Comparison of ENCODE assay signal across 35 mouse cellular contexts in genomic region chr3:146227427-146227826, GRCm38 (mm10). TPM values are rescaled to one million over a fixed set of nuclear protein-coding genes. Genes with fewer than 3 reads are reported as not detected.
DNase-seq lines count a peak whose midpoint lies in the region; ATAC-seq and TF ChIP-seq lines count a peak whose summit lies in the region.
"Had no signal": no experiment of that assay in that cellular context is flagged by ENCODE, and none has a peak within 500 bp of the region (broad histone marks: within the 10 kb centered on the region; RNA-seq: fewer than 3 reads in every experiment).

No protein-coding gene starts in this region.

- no peak overlapping the region for H3K9ac ChIP-seq in heart, postnatal 0 days (replicated peaks; ENCODE audit: low read depth, low read length)
- no peak overlapping the region for H3K9ac ChIP-seq in intestine, postnatal 0 days (ENCODE audit: low read depth, low read length)
- H3K9ac ChIP-seq: hindbrain, embryonic 13.5 days; kidney, embryonic 15.5 days; liver, embryonic 13.5 days; lung, embryonic 14.5 days had no signal

- peak; percentile 36; the same call in 1 of the 2 replicates for ATAC-seq in heart, postnatal 0 days (ENCODE audit: insufficient read depth, low read depth)
- no peak for ATAC-seq in intestine, postnatal 0 days
- ATAC-seq: forebrain, embryonic 16.5 days had no signal

- no peak for TF ChIP-seq CTCF in heart, postnatal 0 days (IDR thresholded peaks at IDR 0.05; ENCODE audit: low read depth)
- TF ChIP-seq CTCF in intestine, postnatal 0 days (IDR thresholded peaks at IDR 0.05; ENCODE audit: low read depth), result peak; percentile 52

- intact Hi-C loops in heart, postnatal 10 days (cut with DNase I), result no loop called here

- no peak overlapping the region for H3K4me2 ChIP-seq in heart, postnatal 0 days (ENCODE audit: low read depth, low read length)
- H3K4me2 ChIP-seq in intestine, postnatal 0 days (replicated peaks; ENCODE audit: low read depth), result no peak overlapping the region
- H3K4me2 ChIP-seq: hindbrain, embryonic 13.5 days; kidney, embryonic 15.5 days; liver, embryonic 13.5 days; lung, embryonic 14.5 days had no signal

- 56% methylated on average over 3 of the region's 3 CpGs for WGBS in heart, postnatal 0 days
- 60% methylated on average over 3 of the region's 3 CpGs for WGBS in intestine, postnatal 0 days

- H3K36me3 ChIP-seq in heart, postnatal 0 days (replicated peaks; ENCODE audit: control insufficient read depth, insufficient read depth, low read length), result no peaks in the 10 kb centered on the region
- H3K36me3 ChIP-seq in intestine, postnatal 0 days (ENCODE audit: control insufficient read depth, insufficient read depth), result no peaks in the 10 kb centered on the region
- H3K36me3 ChIP-seq: G1E; hindbrain, embryonic 13.5 days; kidney, embryonic 15.5 days; liver, embryonic 13.5 days had no signal

- H3K4me1 ChIP-seq in heart, postnatal 0 days (ENCODE audit: control insufficient read depth, insufficient read depth), result peaks cover 19% of the 10 kb centered on the region
- H3K4me1 ChIP-seq in intestine, postnatal 0 days (replicated peaks; ENCODE audit: control insufficient read depth, insufficient read depth, low read length), result 0 out of 2 replicates have a peak, but pooled peaks cover 8% of the 10 kb centered on the region
- H3K4me1 ChIP-seq: hindbrain, embryonic 13.5 days; liver, embryonic 13.5 days; megakaryocyte, embryonic 14.5 days had no signal

- no peak for TF ChIP-seq EP300 in heart, postnatal 0 days (IDR thresholded peaks at IDR 0.05; ENCODE audit: low read depth)

- no peaks in the 10 kb centered on the region for H3K27me3 ChIP-seq in heart, postnatal 0 days (ENCODE audit: control insufficient read depth, insufficient read depth, low read length)
- H3K27me3 ChIP-seq in intestine, postnatal 0 days (replicated peaks; ENCODE audit: control insufficient read depth, insufficient read depth, low read length), result 0 out of 2 replicates have a peak, but pooled peaks cover 1% of the 10 kb centered on the region

- DNase-seq in heart, postnatal 0 days (ENCODE audit: low spot score), result no peak
- no peak for DNase-seq in heart, postnatal 10 days
- DNase-seq in 3T3-L1 (ENCODE audit: low read depth, low spot score) (peak; percentile 24), ES-CJ7 (ENCODE audit: low read depth, low spot score) (peak; percentile 40)
- DNase-seq in urinary bladder, postnatal 36 days (ENCODE audit: low spot score in 2 of 2), result no peak
- no peak for DNase-seq in thymus, postnatal 4 days
- DNase-seq: adrenal gland, postnatal 25 days; B cell, adult 2 months; cerebellum, adult 11-12 months; cerebellum, adult 9-11 months; gastrocnemius, adult 2 months; gastrocnemius, postnatal 36 days; heart, adult 2 months; heart, postnatal 4 days; kidney, adult 18-20 months; kidney, postnatal 4 days; layer of hippocampus, postnatal 36 days; left cerebral cortex, postnatal 4 days; liver, embryonic 13.5 days; lung, embryonic 14.5 days; lung, postnatal 4 days; midbrain, embryonic 14.5 days; retina, postnatal 1 day; spleen, adult 18-20 months; thymus, adult 18-20 months; thymus, postnatal 25 days had no signal

- no peaks in the 10 kb centered on the region for H3K9me3 ChIP-seq in heart, postnatal 0 days (replicated peaks; ENCODE audit: control insufficient read depth, low read length)
- no peaks in the 10 kb centered on the region for H3K9me3 ChIP-seq in intestine, postnatal 0 days (ENCODE audit: control insufficient read depth)
- H3K9me3 ChIP-seq: G1E; hindbrain, embryonic 13.5 days; kidney, embryonic 15.5 days; liver, embryonic 13.5 days; megakaryocyte, embryonic 14.5 days had no signal

- H3K27ac ChIP-seq in heart, postnatal 0 days (ENCODE audit: low read depth), result no peak overlapping the region
- no peak overlapping the region for H3K27ac ChIP-seq in intestine, postnatal 0 days (ENCODE audit: low read depth, low read length)
- H3K27ac ChIP-seq: gastrocnemius, adult 2 months; heart, adult 2 months; hindbrain, embryonic 13.5 days; kidney, embryonic 15.5 days; liver, embryonic 13.5 days had no signal

- H3K4me3 ChIP-seq in heart, postnatal 0 days (ENCODE audit: low read depth, low read length), result no peak overlapping the region
- no peak overlapping the region for H3K4me3 ChIP-seq in intestine, postnatal 0 days (ENCODE audit: low read depth, low read length)
- H3K4me3 ChIP-seq: erythroblast, embryonic 14.5 days; gastrocnemius, adult 2 months; heart, adult 2 months; hindbrain, embryonic 13.5 days; kidney, embryonic 15.5 days; liver, embryonic 13.5 days; megakaryocyte, embryonic 14.5 days had no signal

RNA-seq across cellular contexts. Expression of gene Lpar3, which starts 6.7 kb away (rescaled TPM):
- 38.9 and 54.8 TPM in 2 replicates for total RNA-seq in heart, postnatal 0 days (2014; rRNA removed; ENCODE audit: low replicate concordance)
- 34.3 and 34.4 TPM in 2 replicates for polyA plus RNA-seq in heart, postnatal 0 days (2015; fragmentation: Nextera tagmentation; extraction: Ambion mirVana)
- 1 to 10 TPM; 3.0 TPM for total RNA-seq in heart, postnatal 10 days (2021)
- polyA plus RNA-seq in intestine, postnatal 0 days (2015; fragmentation: Nextera tagmentation; extraction: Ambion mirVana), result 10.7 TPM in 2 replicates
- total RNA-seq: adrenal gland, adult 18-20 months; monocyte, adult 5-6 weeks had no signal
- polyA plus RNA-seq: G1E had no signal

Comparison
In these comparisons a context has a peak if more than half of its experiments do, and no peak if none do; other contexts are left out.
1. DNase-seq: peak in 3T3-L1 (single experiment) and ES-CJ7 (single experiment); none in heart, postnatal 0 days (single experiment), heart, postnatal 10 days (0 of 2), urinary bladder, postnatal 36 days (0 of 2) and thymus, postnatal 4 days (single experiment).